Mouse (Mus musculus): ENCODE results near the gene Apbb1ip.
A peak's percentile ranks its signal among the peaks of the same experiment; 100 is the strongest.

Apbb1ip gene

DNA sequence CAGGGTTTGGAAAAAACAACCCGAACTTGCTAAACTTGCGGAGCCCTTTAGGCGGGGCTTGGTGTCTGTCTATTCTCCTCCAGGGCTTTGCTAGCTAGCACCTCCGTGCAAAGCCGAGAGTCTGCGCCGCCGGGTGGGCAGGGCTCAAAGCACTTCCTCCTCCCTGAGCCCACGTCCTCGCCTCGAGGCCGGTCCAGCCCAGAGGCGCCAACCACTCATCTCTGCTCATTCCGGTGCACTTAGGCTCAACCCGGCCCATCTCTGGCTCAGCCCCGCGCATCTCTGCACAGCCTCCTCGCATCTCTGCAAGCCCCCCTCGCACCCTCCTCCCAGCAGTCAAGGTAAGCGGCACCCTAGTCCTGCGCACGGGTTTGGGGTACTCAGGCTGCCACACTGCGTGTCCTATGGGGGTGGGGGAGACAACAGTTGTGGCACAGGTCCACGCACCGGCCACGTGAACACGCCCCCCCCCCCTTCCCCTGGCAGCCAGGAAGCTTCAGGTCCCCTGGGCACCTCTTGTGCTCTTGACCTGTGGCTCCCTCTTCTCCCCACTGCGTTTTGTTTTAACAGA is 372 bp downstream of the Apbb1ip start:
- ATAC-seq (ENCODE audit: insufficient number of reproducible peaks, low FRiP score, low TSS enrichment), result peak; percentile 40; the same call in 1 of the 2 replicates

DNA sequence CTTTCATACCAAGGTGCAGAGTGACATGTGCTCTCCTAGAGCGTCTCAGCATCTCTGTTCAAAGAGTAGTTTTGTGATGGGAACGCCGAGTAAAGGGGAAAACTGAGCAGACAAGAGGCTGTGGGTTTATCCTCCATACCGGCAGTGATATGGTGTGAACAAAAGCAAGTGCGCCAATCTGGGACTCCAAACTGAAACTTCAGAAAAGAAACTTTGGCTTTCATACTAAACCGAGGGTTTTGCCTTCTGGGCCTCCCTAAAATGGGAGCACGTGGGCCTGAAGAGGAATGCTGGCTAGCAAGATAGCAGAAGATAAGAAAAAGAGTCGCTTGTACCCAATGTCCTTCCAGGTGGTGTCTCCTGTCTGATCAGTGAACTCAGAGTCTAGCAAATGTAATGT is 1.3 kb downstream of the Apbb1ip start:
- ATAC-seq (ENCODE audit: insufficient number of reproducible peaks, low FRiP score, low TSS enrichment), result no peak

DNA sequence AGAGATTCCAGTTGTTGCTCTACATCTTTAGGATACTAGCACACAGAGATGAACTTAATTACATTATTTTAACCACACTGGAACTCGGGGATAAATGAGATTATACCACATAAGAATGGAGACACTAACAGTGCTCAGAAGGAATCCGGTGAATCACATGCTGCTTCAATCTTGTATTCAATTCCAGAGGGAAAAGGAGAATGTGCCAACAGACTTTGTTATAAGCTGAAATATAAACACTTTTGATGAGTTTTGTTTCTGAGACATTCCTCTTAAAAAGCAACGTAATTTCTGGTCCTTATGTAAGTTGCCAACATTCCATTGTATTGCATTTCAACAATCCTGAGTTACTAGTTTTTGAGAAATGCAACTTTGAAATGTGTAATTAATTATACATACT is 1.8 kb downstream of the Apbb1ip start:
- ATAC-seq (ENCODE audit: insufficient number of reproducible peaks, low FRiP score, low TSS enrichment), result no peak

DNA sequence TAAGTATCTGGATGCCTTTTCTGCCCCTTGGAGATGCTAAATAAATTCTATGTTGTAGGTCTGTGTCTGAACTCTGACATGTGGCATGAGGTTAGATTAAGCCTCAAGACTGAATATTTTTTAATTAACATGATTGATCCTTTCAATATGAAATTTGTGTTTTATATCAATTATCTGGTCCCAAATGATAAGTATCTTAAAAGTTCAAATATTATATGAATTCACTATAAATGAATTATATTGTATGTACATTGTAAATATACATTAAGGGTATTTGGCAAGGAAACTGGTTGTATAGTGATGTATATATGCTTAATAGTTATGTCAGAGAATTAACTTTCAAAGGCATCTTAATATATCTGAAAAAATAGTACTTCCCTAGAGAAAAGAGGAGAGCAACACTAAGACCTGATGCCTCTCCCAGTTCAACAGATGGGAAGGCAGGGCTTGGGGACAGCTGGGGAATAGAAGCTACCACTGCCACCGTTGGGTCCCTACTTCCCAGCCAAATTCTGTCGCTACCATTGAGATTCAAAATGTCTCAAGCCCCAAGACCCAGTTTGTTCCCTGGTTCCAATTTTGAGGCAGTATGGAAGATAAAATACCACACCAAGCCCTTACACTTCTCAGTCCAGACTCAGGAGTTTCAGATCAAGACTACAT is 2.8 kb downstream of the Apbb1ip start:
- no peak for ATAC-seq (ENCODE audit: insufficient number of reproducible peaks, low FRiP score, low TSS enrichment)

DNA sequence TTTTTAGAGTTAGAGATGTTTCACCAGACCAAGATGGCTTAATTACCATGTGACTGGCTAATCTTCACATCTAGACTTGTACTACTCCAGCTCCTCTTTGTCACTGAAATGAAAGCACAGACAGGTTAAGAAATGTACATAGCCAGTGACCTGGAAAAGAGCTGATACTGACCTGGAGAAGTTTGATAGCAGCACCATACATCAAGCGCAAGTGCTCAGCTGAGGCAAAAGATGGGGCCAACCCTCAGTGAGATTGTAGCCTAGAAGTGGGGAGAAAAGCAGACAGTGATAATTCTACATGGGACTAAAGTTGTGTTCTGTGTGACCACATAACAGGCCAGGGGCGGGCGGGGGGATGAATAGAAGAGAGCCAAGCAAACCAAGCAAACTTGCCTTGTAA is 3.9 kb downstream of the Apbb1ip start:
- no peak for ATAC-seq (ENCODE audit: insufficient number of reproducible peaks, low FRiP score, low TSS enrichment)

DNA sequence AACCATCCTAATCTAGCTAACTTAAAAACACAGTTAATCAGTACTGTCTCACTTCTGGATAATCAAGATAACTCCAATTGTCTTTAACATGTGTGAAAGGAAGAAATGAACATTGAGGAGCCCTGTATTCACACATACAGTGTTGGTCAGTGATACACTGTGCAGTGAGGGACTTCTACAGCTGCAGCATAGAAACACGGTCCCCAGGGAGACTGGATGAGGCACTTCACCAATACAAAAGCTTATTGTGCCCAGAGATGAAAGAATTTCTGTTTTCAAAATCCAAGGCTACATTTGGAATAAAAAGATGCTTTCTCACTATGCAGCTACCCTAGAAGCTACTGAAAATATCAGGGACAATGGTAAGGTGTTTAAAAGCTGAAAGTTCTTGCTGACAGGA is 7.0 kb downstream of the Apbb1ip start:
- no peak for ATAC-seq (ENCODE audit: insufficient number of reproducible peaks, low FRiP score, low TSS enrichment)

DNA sequence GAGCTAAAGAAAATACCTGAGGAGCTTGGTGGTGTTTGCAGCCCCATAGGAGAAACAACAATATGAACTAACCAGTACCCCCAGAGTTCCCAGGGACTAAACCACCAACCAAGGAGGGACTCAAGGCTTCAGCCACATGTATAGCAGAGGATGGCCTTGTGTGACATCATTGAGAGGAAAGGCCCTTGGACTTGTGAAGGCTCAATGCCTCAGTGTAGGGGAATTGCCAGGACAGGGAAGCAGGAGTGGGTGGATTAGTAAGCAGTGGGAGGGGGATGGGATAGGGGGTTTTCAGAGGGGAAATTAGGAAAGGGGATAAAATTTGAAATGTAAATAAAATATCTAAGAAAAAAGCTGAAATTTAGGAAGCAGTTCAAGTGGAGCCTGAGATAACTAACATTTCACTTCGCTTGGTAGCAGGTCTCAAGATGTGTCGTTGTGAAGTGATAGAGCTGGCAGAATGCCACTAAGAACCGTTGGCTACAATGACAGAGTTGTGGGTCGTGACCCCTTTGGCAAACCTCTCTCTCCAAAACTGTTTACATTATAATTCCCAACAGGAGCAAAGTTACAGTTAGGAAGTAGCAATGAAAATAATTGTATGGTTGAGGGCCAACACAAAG is 7.6 kb downstream of the Apbb1ip start:
- no peak for ATAC-seq (ENCODE audit: insufficient number of reproducible peaks, low FRiP score, low TSS enrichment)

DNA sequence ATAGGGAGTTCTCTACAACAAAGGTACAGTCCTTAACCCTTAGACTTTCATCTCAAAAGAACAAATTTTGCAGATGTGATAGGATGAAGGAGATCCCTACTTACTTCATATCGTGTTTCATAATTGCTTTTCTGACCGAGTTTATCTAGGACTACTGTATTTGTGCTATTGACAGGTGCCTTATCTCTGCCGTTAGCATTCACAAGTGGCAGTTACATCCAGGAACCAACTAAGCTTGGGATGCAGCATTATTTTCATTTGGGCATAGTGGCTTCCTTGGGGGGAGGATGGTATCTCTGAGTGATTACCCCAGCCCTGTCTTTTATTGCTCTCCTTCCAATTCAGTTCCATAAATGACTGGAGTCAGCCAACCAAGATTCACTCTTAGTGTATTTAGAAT is 8.2 kb downstream of the Apbb1ip start:
- ATAC-seq (ENCODE audit: insufficient number of reproducible peaks, low FRiP score, low TSS enrichment), result no peak

DNA sequence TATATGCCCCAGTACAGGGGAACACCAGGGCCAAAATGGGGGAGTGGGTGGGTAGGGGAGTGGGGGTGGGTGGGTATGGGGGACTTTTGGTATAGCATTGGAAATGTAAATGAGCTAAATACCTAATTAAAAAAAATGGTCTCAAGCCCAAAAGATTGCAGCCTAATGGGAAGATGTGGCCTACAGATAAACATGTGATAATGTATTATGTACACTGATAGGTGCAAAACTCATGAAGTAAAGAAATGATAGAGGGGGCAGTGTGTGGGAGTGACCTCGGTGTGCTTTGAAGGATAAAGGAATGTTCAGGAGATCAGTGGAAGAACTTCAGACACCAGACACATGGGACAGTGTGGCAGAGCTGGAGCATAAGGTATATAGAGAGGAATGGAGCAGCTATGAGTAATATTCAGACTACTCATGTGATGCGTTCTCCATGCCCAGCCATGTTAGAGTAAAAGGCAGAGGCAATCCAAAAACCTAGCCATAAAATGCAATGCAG is 9.3 kb downstream of the Apbb1ip start:
- ATAC-seq (ENCODE audit: insufficient number of reproducible peaks, low FRiP score, low TSS enrichment), result no peak

DNA sequence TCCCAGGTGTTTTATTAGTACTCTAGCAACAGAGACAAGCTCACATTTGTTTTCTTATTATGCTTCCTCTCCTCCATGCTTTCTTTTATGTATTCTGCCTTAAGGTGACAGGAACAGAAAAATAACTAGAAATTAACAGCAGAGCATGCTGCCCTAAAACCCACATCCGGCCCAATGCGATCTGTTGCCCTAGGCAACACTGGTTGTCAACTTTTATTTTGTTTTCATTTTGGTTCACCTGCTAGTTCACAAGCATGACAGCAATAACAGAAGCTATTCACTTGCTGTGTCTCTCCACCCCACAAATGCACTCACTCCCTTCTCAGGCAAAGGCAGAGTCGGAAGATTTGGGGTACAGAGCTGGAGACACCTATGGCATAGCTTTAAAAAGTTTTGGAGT is 10.3 kb downstream of the Apbb1ip start:
- ATAC-seq (ENCODE audit: insufficient number of reproducible peaks, low FRiP score, low TSS enrichment), result no peak

DNA sequence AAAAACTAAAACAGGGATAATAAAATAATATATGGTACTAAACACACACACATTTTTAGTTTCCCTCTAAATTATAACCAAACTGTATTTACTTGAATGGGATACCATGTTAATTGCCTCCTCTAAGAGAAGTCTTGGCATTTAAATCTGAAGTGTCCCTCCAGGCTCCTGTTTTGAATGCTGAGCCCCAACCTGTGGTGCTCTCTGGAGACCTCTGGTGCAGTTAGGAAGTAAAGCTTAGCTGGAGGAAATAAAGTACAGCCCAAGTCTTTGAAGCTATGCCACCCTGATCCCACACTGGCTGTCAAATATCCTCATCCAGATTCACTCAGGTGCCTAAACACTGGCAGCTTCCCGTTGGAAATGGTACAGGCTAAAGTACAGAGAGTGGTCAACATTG is 10.9 kb downstream of the Apbb1ip start:
- no peak for ATAC-seq (ENCODE audit: insufficient number of reproducible peaks, low FRiP score, low TSS enrichment)

DNA sequence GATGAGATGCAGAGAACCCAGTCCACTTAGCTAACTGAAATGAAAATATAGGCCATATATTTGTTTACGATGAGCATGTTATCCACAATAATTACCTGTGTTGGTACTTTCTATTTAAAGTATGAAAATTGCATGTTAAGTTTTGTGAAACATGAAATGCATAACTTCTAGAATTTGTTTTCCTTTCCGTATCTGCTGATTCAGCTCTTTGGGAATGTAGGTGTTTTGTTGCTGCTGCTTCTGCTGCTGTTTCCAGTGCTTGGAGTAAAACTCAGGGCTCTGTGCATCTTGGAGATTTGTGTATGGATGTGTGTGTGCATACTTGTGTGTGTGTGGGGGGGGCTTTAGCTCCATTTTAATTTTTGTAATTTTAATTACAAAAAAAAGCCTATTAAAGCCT is 14.8 kb downstream of the Apbb1ip start:
- ATAC-seq (ENCODE audit: insufficient number of reproducible peaks, low FRiP score, low TSS enrichment), result no peak

DNA sequence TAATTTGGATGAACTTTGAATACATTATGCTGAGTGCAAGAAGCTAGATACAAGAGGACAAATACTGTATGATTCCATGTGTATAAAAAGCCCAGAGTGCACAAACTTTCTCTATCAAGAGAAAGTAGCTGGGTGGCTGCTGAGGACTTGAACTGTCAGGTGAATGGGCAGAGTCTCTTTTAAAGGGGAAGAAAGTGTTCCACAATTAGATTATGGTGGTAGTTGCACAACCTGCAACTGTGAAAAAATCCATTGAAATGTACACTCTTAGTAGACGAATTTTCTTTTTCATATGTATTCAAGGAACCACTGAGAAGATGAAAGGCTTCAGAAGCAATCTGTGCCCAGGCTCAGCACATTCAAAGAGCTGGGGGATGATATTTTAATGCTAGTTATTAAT is 15.7 kb downstream of the Apbb1ip start:
- no peak for ATAC-seq (ENCODE audit: insufficient number of reproducible peaks, low FRiP score, low TSS enrichment)

DNA sequence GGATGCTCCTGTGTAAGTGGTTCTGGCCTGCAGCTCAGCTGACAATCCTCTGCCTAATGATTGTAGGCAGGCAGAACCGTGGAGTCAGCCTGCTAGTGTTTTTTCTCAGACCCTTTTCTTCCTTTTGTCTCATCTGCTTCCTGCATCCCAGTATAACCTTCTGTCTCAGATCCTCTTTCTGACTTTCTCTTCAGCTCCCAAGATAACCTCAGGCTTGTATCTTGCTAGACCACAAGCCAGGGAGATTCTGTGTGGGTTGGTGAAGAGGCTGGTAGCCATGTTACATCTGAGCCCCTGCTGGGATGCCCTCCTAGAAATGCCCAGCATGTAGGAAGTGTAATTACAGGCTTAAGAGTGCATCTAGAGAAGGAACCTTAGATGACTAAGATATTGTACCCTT is 16.5 kb downstream of the Apbb1ip start:
- no peak for ATAC-seq (ENCODE audit: insufficient number of reproducible peaks, low FRiP score, low TSS enrichment)

DNA sequence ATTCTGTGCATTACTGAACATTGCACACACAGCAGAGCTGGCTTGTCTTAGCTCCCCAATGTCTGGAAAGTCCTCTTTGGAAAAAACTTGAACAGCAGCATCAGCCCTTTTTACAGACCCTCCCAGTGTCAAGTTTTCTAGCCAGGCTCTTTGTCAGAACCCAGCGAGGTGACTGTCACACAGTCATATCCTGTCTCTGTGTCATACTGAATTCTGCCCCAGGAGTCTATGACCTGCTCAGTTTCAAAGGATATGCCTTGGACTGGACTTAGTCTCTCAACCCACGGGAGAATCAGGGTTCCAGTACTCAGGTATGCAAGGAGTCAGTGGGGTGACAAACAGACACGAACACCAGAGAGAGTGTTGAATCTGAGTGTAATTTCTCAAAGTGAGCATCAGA is 21.2 kb downstream of the Apbb1ip start:
- no peak for ATAC-seq (ENCODE audit: insufficient number of reproducible peaks, low FRiP score, low TSS enrichment)

DNA sequence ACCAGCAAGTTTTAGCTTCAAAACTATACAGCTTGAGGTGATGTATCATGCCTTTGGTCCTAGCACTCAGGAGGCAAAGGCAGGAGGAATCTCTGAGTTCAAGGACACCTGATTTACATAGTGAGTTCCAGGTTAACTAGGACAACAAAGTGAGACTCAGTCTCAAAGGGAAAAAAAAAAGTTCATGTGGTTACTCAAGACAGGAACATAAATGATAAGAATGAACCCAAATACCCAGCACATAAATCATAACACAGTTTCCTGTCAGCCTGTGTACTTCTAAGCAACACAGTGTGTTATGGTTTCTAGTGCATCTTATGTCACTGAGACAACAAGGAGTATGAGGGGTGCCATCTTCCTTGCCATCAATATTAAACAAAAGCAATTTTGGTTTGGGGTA is 22.6 kb downstream of the Apbb1ip start:
- ATAC-seq (ENCODE audit: insufficient number of reproducible peaks, low FRiP score, low TSS enrichment), result no peak

DNA sequence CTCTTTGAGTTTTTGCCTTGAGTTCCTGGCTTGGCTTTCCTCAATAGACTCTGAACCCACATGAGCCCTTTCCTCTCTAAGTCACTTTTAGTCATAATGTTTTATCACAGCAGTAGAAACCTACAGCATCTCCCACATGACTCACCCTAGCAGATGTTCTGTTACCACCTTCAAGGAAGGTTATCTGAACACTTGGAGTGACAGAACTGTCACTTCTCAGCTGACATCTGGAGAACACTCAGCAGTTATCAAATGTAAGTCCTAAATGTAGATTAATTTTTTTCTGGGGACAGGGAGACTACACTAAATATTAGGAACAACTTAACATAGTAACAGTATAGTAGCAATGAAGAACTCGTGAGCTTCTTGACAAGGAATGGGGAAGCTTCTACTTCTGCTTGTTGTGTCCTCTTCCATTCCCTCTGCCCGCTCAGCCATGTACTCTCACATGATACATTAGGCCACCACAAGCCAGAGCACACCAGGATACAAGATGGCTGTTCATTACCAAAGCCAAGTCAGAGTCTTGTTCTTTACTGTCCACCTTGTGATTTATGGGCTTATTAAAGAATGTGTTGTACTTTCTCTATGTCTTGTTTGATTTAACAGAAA is 25.6 kb downstream of the Apbb1ip start:
- ATAC-seq (ENCODE audit: insufficient number of reproducible peaks, low FRiP score, low TSS enrichment), result no peak

DNA sequence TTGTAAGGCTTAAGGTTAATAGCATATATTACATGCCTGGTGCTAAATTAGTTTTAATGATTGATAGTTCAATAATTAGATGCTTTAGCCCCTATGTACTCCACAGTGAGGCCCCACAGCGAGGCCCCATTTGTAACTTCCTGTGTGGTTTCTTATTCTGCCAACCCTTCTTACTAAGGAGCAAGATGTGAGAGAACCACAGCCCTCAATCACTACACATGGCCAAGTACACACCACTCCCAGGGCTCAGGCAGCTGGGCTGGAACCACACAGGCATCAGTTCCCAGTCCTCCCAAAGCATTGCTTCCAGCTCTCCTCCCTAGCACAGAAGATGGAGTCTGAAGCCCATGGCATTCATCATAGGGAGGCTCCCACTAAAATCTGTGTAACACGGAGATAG is 31.7 kb downstream of the Apbb1ip start:
- ATAC-seq (ENCODE audit: insufficient number of reproducible peaks, low FRiP score, low TSS enrichment), result no peak

DNA sequence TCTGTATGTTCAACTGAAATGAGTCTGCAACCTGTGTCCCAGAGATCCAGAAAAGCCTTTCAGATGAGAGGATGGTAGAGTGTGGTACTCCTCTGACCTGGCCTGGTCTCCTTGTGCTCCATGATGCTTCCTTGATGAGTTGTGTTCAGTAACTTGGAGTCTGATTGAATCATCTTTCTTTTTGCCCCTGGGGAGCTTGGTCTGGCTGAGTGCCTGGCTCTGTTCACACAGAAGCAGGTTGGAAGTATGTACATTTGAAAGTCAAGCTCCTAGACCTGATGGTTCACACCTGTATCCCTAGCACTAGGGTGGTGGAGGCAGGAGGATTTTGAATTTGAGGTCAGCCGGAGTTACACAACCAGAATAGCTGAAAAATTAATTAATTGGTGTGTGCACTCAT is 32.7 kb downstream of the Apbb1ip start:
- no peak for ATAC-seq (ENCODE audit: insufficient number of reproducible peaks, low FRiP score, low TSS enrichment)

DNA sequence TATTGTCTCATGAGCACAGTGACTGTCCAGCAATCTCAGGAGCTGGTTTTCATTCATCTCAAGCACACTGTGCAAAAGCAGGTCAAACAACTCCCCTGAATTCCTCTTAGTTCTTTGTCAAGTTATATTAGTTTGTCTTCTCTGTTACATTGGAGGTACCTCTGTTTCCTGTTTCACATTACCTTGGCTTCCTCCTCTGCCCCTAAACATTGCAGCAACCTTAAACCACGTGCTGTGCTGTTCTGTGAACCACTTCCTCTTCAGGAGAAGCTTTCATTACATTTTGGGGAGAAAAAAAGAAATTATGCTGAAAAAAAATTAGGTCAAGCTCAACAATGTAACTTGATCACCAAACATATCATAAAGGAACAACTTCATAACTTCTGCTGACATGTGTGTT is 33.4 kb downstream of the Apbb1ip start:
- no peak for ATAC-seq (ENCODE audit: insufficient number of reproducible peaks, low FRiP score, low TSS enrichment)

DNA sequence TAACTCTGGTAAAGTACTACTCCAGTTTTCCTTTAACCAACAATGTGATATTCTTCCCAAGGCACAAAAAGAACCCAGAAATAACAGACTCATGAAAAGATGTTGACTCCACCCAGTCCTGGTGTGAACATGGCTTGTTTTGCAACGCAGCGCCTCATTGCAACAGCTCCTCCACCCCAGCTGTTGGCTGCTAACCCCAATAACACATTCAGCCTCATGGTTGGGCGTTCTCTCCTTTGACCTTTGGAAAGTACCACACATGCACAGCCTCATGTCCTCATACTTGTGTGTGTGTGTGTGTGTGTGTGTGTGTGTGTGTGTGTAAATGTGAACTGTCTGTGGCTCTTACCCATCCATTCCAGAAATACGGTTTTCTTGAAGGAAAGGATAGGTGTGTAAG is 37.0 kb downstream of the Apbb1ip start:
- no peak for ATAC-seq (ENCODE audit: insufficient number of reproducible peaks, low FRiP score, low TSS enrichment)

DNA sequence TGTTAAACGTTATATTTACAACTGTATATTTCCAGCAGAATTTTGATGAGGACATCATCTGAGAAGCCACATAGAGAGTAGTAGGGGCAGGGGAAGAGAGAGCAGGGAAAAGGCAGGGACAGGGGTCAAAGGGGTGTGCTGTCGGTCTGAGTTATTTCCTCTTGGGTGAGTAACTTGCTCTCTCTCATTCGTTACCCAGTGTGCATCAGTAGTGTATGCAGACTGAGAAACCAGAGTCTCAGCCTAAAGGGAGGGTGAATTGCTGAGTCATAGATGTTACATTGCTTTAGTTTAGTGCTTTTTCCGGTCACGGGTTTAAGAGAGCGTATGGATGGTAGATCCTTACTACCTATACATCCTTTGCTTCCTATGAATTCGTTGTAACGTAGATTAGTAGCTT is 37.6 kb downstream of the Apbb1ip start:
- no peak for ATAC-seq (ENCODE audit: insufficient number of reproducible peaks, low FRiP score, low TSS enrichment)

Measured in cerebellum, adult (tissue).